Mouse (Mus musculus) liver, adult 2 months (tissue): ENCODE measurements around the gene Kcnh4.

Experiments used
- CTCF ChIP-seq: fragments of 200-500 bp; IDR thresholded peaks from 2 replicates; pipeline ENCODE4 v1.5.1; 2011; ENCODE audit warnings: low read depth, low read length, control low read depth
- POLR2A ChIP-seq: fragments of 200-500 bp; IDR thresholded peaks from 2 replicates; pipeline ENCODE4 v1.6.1; 2011; ENCODE audit warnings: low read length, control low read depth; ENCODE audit not compliant: insufficient read depth; ENCODE audit errors: extremely low read depth

- no peak for TF ChIP-seq POLR2A
- TF ChIP-seq CTCF: no peak
Measured at GRCm38 (mm10) chr11:100721776-100722492, 37.8 kb downstream of the Kcnh4 start.
